Mouse (Mus musculus) olfactory bulb, adult 2 months (tissue): ENCODE measurements around the gene Arhgef1.

Experiments used
- CTCF ChIP-seq: fragments of 200-500 bp; IDR thresholded peaks from 2 replicates; pipeline ENCODE4 v1.5.1; 2012; ENCODE audit warnings: low read depth, mild to moderate bottlenecking, low read length, moderate library complexity; ENCODE audit not compliant: insufficient read depth
- POLR2A ChIP-seq: fragments of 200-500 bp; IDR thresholded peaks from 2 replicates; pipeline ENCODE4 v1.6.1; 2012; ENCODE audit warnings: mild to moderate bottlenecking, low read depth, low read length, moderate library complexity; ENCODE audit not compliant: insufficient read depth

GRCm38 (mm10) chr7:24882416-24883199 is 20.1 kb upstream of the Arhgef1 start:
- no peak for TF ChIP-seq CTCF
- TF ChIP-seq POLR2A, result no peak
